Mouse (Mus musculus) R1 (cell line): ENCODE measurements around the gene Sec16b.

Experiments
- DNase-seq: peaks from one replicate; pipeline ENCODE4 v3.0.0-alpha.2; 2018; ENCODE audit warnings: low read depth, low spot score

Sec16b gene

GRCm38 (mm10) chr1:157512690-157513448 lies 6.3 kb downstream of the Sec16b start:
- no peak for DNase-seq

- no peak for DNase-seq
Observed at GRCm38 (mm10) chr1:157513559-157513958, 7.0 kb downstream of the Sec16b start.

- no peak for DNase-seq
Observed at GRCm38 (mm10) chr1:157514298-157514697, 7.8 kb downstream of the Sec16b start.

GRCm38 (mm10) chr1:157516838-157517808 lies 10.6 kb downstream of the Sec16b start:
- DNase-seq: no peak

- DNase-seq: no peak
Observed at GRCm38 (mm10) chr1:157518111-157518523, 11.6 kb downstream of the Sec16b start.

GRCm38 (mm10) chr1:157519396-157519795 lies 12.9 kb downstream of the Sec16b start:
- DNase-seq: no peak

- no peak for DNase-seq
Observed at GRCm38 (mm10) chr1:157522322-157522721, 15.8 kb downstream of the Sec16b start.

GRCm38 (mm10) chr1:157524775-157525174 lies 18.2 kb downstream of the Sec16b start:
- no peak for DNase-seq

- no peak for DNase-seq
Observed at GRCm38 (mm10) chr1:157525692-157526354, 19.3 kb downstream of the Sec16b start.

- DNase-seq: no peak
Observed at GRCm38 (mm10) chr1:157526625-157527024, 20.1 kb downstream of the Sec16b start.

- no peak for DNase-seq
Observed at GRCm38 (mm10) chr1:157532826-157533460, 26.4 kb downstream of the Sec16b start.

GRCm38 (mm10) chr1:157535571-157535970 lies 29.0 kb downstream of the Sec16b start:
- no peak for DNase-seq

- peak; percentile 63 for DNase-seq
Observed at GRCm38 (mm10) chr1:157536471-157536870, 29.9 kb downstream of the Sec16b start.

- peak; percentile 52 for DNase-seq
Observed at GRCm38 (mm10) chr1:157537636-157538035, 31.1 kb downstream of the Sec16b start.

- no peak for DNase-seq
Observed at GRCm38 (mm10) chr1:157545056-157545455, 38.5 kb downstream of the Sec16b start.

- DNase-seq: no peak
Observed at GRCm38 (mm10) chr1:157547658-157548057, 41.1 kb downstream of the Sec16b start.

GRCm38 (mm10) chr1:157549721-157550120 lies 43.2 kb downstream of the Sec16b start:
- DNase-seq: no peak

- DNase-seq: peak; percentile 74
Observed at GRCm38 (mm10) chr1:157552749-157553451, 46.4 kb downstream of the Sec16b start.

- DNase-seq: no peak
Observed at GRCm38 (mm10) chr1:157554163-157554562, 47.6 kb downstream of the Sec16b start.

- DNase-seq: no peak
Observed at GRCm38 (mm10) chr1:157554686-157555530, 48.4 kb downstream of the Sec16b start.
